Mouse (Mus musculus): Measurements from ENCODE around the gene Pmf1. TPM values are rescaled to one million over a fixed set of nuclear protein-coding genes. Genes with fewer than 3 reads are reported as not detected.

Gene Pmf1
- polyA plus RNA-seq, 1 experiment from 2014 or later: 45.1 TPM

GRCm38 (mm10) chr3:88452716-88453115 lies 42.6 kb upstream of the Pmf1 start:
- Histone ChIP-seq H3K27me3 (replicated peaks; ENCODE audit: control insufficient read depth, insufficient read depth, low read length) (no peaks in the 10 kb centered on the region), H3K4me1 (replicated peaks; ENCODE audit: control insufficient read depth, insufficient read depth, low read length) (peaks cover 20% of the 10 kb centered on the region), H3K36me3 (ENCODE audit: control insufficient read depth, insufficient read depth) (no peaks in the 10 kb centered on the region), H3K27ac (ENCODE audit: low read length) (no peak overlapping the region), H3K4me3 (replicated peaks; ENCODE audit: low read length) (no peak overlapping the region), H3K9ac (replicated peaks; ENCODE audit: low read depth, low read length) (no peak overlapping the region), H3K9me3 (ENCODE audit: control insufficient read depth, low read length) (no peaks in the 10 kb centered on the region), H3K4me2 (ENCODE audit: low read length) (no peak overlapping the region)
- ATAC-seq: no peak
- 83% methylated on average over 6 of the region's 6 CpGs for WGBS

- Histone ChIP-seq H3K27ac (ENCODE audit: low read length) (no peak overlapping the region), H3K9me3 (ENCODE audit: control insufficient read depth, low read length) (no peaks in the 10 kb centered on the region), H3K4me2 (ENCODE audit: low read length) (no peak overlapping the region), H3K27me3 (replicated peaks; ENCODE audit: control insufficient read depth, insufficient read depth, low read length) (no peaks in the 10 kb centered on the region), H3K4me1 (replicated peaks; ENCODE audit: control insufficient read depth, insufficient read depth, low read length) (peaks cover 15% of the 10 kb centered on the region), H3K9ac (replicated peaks; ENCODE audit: low read depth, low read length) (no peak overlapping the region), H3K36me3 (ENCODE audit: control insufficient read depth, insufficient read depth) (no peaks in the 10 kb centered on the region), H3K4me3 (replicated peaks; ENCODE audit: low read length) (no peak overlapping the region)
- no peak for ATAC-seq
- WGBS: 77% methylated on average over 5 of the region's 5 CpGs
Observed at GRCm38 (mm10) chr3:88452246-88452645, 42.1 kb upstream of the Pmf1 start.

- H3K27me3 ChIP-seq (replicated peaks; ENCODE audit: control insufficient read depth, insufficient read depth, low read length): no peaks in the 10 kb centered on the region
- H3K36me3 ChIP-seq (ENCODE audit: control insufficient read depth, insufficient read depth): no peaks in the 10 kb centered on the region
- no peak overlapping the region for H3K4me3 ChIP-seq (replicated peaks; ENCODE audit: low read length)
- ATAC-seq: no peak
- no peaks in the 10 kb centered on the region for H3K9me3 ChIP-seq (ENCODE audit: control insufficient read depth, low read length)
- no peak overlapping the region for H3K4me2 ChIP-seq (ENCODE audit: low read length)
- H3K4me1 ChIP-seq (replicated peaks; ENCODE audit: control insufficient read depth, insufficient read depth, low read length): peaks cover 10% of the 10 kb centered on the region; the same call in 1 of the 2 replicates
- H3K27ac ChIP-seq (ENCODE audit: low read length): no peak overlapping the region
- 61% methylated on average over 12 of the region's 12 CpGs for WGBS
- H3K9ac ChIP-seq (replicated peaks; ENCODE audit: low read depth, low read length): no peak overlapping the region
Observed at GRCm38 (mm10) chr3:88450379-88451131, 40.4 kb upstream of the Pmf1 start.

GRCm38 (mm10) chr3:88449395-88450023 lies 39.4 kb upstream of the Pmf1 start:
- Histone ChIP-seq H3K4me1 (replicated peaks; ENCODE audit: control insufficient read depth, insufficient read depth, low read length) (peaks cover 8% of the 10 kb centered on the region; the same call in 1 of the 2 replicates), H3K27ac (ENCODE audit: low read length) (no peak overlapping the region), H3K9ac (replicated peaks; ENCODE audit: low read depth, low read length) (peak overlapping the region; percentile 38; the same call in 1 of the 2 replicates)

GRCm38 (mm10) chr3:88448443-88448842 lies 38.3 kb upstream of the Pmf1 start:
- H3K9ac ChIP-seq (replicated peaks; ENCODE audit: low read depth, low read length): no peak overlapping the region
- no peaks in the 10 kb centered on the region for H3K27me3 ChIP-seq (replicated peaks; ENCODE audit: control insufficient read depth, insufficient read depth, low read length)
- H3K4me2 ChIP-seq (ENCODE audit: low read length): no peak overlapping the region
- H3K4me1 ChIP-seq (replicated peaks; ENCODE audit: control insufficient read depth, insufficient read depth, low read length): peaks cover 8% of the 10 kb centered on the region; the same call in 1 of the 2 replicates
- no peak overlapping the region for H3K4me3 ChIP-seq (replicated peaks; ENCODE audit: low read length)
- H3K9me3 ChIP-seq (ENCODE audit: control insufficient read depth, low read length): no peaks in the 10 kb centered on the region
- ATAC-seq: no peak
- no peaks in the 10 kb centered on the region for H3K36me3 ChIP-seq (ENCODE audit: control insufficient read depth, insufficient read depth)
- 93% methylated on average over 8 of the region's 8 CpGs for WGBS
- no peak overlapping the region for H3K27ac ChIP-seq (ENCODE audit: low read length)

More at GRCm38 (mm10) chr3:88449395-88450023, 39.4 kb upstream of the Pmf1 start:
- peak; percentile 62; the same call in 1 of the 2 replicates for ATAC-seq
- 7% methylated on average over 21 of the region's 21 CpGs for WGBS
- H3K27me3 ChIP-seq (replicated peaks; ENCODE audit: control insufficient read depth, insufficient read depth, low read length): no peaks in the 10 kb centered on the region
- H3K4me3 ChIP-seq (replicated peaks; ENCODE audit: low read length): peak overlapping the region; percentile 23
- no peaks in the 10 kb centered on the region for H3K36me3 ChIP-seq (ENCODE audit: control insufficient read depth, insufficient read depth)
- peak overlapping the region; percentile 44 for H3K4me2 ChIP-seq (ENCODE audit: low read length)
- H3K9me3 ChIP-seq (ENCODE audit: control insufficient read depth, low read length): no peaks in the 10 kb centered on the region

DNA sequence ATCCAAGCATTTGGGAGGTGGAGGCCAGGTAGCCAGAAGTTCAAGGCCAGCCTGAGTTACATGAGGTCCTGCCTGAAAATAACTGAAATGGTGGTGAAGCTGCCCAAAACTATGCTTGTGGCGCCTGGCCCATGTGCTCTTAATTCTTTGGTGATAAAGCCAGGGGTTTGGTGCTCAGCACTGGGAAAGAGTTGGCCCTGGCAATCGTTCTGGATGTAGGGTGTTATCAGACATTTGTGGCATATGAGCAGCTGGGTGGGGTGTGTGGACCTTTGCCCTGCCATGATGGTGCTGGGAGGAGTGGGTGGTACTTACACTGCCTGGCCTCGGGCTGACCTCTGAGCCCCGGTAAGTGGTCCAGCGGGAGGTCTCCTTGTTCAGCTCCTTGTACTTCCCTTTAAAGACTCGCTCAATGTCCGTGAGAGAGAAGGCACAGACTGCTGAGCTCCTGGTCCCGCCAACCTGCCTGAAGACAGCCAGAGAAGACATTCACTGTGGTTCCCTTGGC lies 37.6 kb upstream of the Pmf1 start:
- H3K9me3 ChIP-seq (ENCODE audit: control insufficient read depth, low read length): no peaks in the 10 kb centered on the region
- H3K4me3 ChIP-seq (replicated peaks; ENCODE audit: low read length): no peak overlapping the region
- H3K36me3 ChIP-seq (ENCODE audit: control insufficient read depth, insufficient read depth): no peaks in the 10 kb centered on the region
- H3K4me2 ChIP-seq (ENCODE audit: low read length): no peak overlapping the region
- H3K27ac ChIP-seq (ENCODE audit: low read length): no peak overlapping the region
- H3K4me1 ChIP-seq (replicated peaks; ENCODE audit: control insufficient read depth, insufficient read depth, low read length): peaks cover 8% of the 10 kb centered on the region; the same call in 1 of the 2 replicates
- H3K27me3 ChIP-seq (replicated peaks; ENCODE audit: control insufficient read depth, insufficient read depth, low read length): no peaks in the 10 kb centered on the region
- WGBS: 65% methylated on average over 8 of the region's 8 CpGs
- ATAC-seq: no peak
- no peak overlapping the region for H3K9ac ChIP-seq (replicated peaks; ENCODE audit: low read depth, low read length)

GRCm38 (mm10) chr3:88446471-88447123 lies 36.5 kb upstream of the Pmf1 start:
- 86% methylated on average over 8 of the region's 8 CpGs for WGBS
- Histone ChIP-seq H3K4me3 (replicated peaks; ENCODE audit: low read length) (no peak overlapping the region), H3K27ac (ENCODE audit: low read length) (no peak overlapping the region), H3K4me2 (ENCODE audit: low read length) (no peak overlapping the region), H3K9ac (replicated peaks; ENCODE audit: low read depth, low read length) (no peak overlapping the region), H3K4me1 (replicated peaks; ENCODE audit: control insufficient read depth, insufficient read depth, low read length) (peaks cover 8% of the 10 kb centered on the region; the same call in 1 of the 2 replicates), H3K9me3 (ENCODE audit: control insufficient read depth, low read length) (no peaks in the 10 kb centered on the region), H3K27me3 (replicated peaks; ENCODE audit: control insufficient read depth, insufficient read depth, low read length) (0 out of 2 replicates have a peak, but pooled peaks cover 2% of the 10 kb centered on the region), H3K36me3 (ENCODE audit: control insufficient read depth, insufficient read depth) (no peaks in the 10 kb centered on the region)
- no peak for ATAC-seq

DNA sequence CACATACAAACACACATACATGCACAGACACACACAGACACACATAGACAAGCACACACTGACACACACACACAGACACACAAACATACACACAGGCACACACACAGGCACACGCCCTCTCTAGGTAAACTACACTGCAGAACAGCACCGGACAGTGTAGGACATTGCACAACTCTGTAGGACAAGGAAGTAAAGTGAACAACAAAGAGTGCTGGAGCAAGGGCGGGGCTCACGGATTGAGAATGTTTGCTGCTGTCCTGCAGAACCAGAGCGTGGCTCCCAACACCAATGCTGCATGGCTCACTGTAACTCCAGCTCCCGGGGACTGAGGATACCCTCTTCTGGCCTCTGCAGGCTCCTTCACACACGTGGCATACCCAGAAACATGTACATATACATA lies 32.8 kb upstream of the Pmf1 start:
- no peak overlapping the region for H3K4me3 ChIP-seq (replicated peaks; ENCODE audit: low read length)
- WGBS: 76% methylated on average over 7 of the region's 7 CpGs
- H3K27ac ChIP-seq (ENCODE audit: low read length): no peak overlapping the region
- no peak overlapping the region for H3K9ac ChIP-seq (replicated peaks; ENCODE audit: low read depth, low read length)
- H3K4me1 ChIP-seq (replicated peaks; ENCODE audit: control insufficient read depth, insufficient read depth, low read length): peaks cover 5% of the 10 kb centered on the region; the same call in 1 of the 2 replicates
- H3K9me3 ChIP-seq (ENCODE audit: control insufficient read depth, low read length): no peaks in the 10 kb centered on the region
- H3K4me2 ChIP-seq (ENCODE audit: low read length): no peak overlapping the region
- H3K27me3 ChIP-seq (replicated peaks; ENCODE audit: control insufficient read depth, insufficient read depth, low read length): 0 out of 2 replicates have a peak, but pooled peaks cover 2% of the 10 kb centered on the region
- peaks cover 1% of the 10 kb centered on the region; the same call in 1 of the 2 replicates for H3K36me3 ChIP-seq (ENCODE audit: control insufficient read depth, insufficient read depth)
- no peak for ATAC-seq

DNA sequence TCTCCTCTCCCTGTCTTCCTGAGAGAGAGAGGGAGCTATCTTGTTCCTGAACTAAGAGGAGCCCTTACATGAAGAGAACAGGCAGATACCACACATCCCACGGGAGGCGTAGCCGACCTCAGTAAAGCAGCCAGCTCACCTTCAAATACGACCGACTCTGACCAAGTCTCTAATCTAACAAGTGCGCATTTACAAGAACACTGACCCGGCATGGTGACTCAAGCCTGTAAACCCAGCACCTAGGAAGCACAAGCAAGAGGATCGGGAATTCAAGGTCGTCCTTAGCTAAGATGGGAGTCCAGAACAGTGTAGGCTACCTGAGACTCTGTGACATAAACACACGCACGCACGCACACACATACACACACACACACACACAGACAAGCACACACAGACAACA lies 32.4 kb upstream of the Pmf1 start:
- H3K4me1 ChIP-seq (replicated peaks; ENCODE audit: control insufficient read depth, insufficient read depth, low read length): peaks cover 5% of the 10 kb centered on the region; the same call in 1 of the 2 replicates
- H3K27ac ChIP-seq (ENCODE audit: low read length): no peak overlapping the region
- H3K9ac ChIP-seq (replicated peaks; ENCODE audit: low read depth, low read length): no peak overlapping the region
- H3K4me3 ChIP-seq (replicated peaks; ENCODE audit: low read length): no peak overlapping the region
- no peak for ATAC-seq
- 84% methylated on average over 12 of the region's 12 CpGs for WGBS
- H3K4me2 ChIP-seq (ENCODE audit: low read length): no peak overlapping the region
- peaks cover 2% of the 10 kb centered on the region; the same call in 1 of the 2 replicates for H3K36me3 ChIP-seq (ENCODE audit: control insufficient read depth, insufficient read depth)
- 0 out of 2 replicates have a peak, but pooled peaks cover 2% of the 10 kb centered on the region for H3K27me3 ChIP-seq (replicated peaks; ENCODE audit: control insufficient read depth, insufficient read depth, low read length)
- no peaks in the 10 kb centered on the region for H3K9me3 ChIP-seq (ENCODE audit: control insufficient read depth, low read length)

Data from forebrain, embryonic 16.5 days (tissue).